Mouse (Mus musculus) thymus, adult 2 months (tissue): Measurements from ENCODE around the gene Pkp4. TPM values are rescaled to one million over a fixed set of nuclear protein-coding genes. Genes with fewer than 3 reads are reported as not detected.

Experiments used
- DNase-seq: peaks from one replicate; pipeline ENCODE4 v3.0.0; 2021
- H3K27ac ChIP-seq: fragments of 200-500 bp; 2 replicates; pipeline ENCODE4 v1.5.1; 2012; ENCODE audit warnings: low read length, control low read depth; ENCODE audit not compliant: control insufficient read depth, insufficient read depth
- H3K27me3 ChIP-seq: fragments of 200-500 bp; 2 replicates; pipeline ENCODE4 v1.6.1; 2012; ENCODE audit warnings: mild to moderate bottlenecking, low read length, moderate library complexity, mixed read lengths; ENCODE audit not compliant: control insufficient read depth, insufficient read depth
- H3K36me3 ChIP-seq: fragments of 200-500 bp; 2 replicates; pipeline ENCODE4 v1.6.1; 2012; ENCODE audit warnings: mild to moderate bottlenecking, low read length, moderate library complexity; ENCODE audit not compliant: control insufficient read depth, insufficient read depth
- H3K4me1 ChIP-seq: fragments of 200-500 bp; replicated peaks from 2 replicates; pipeline ENCODE4 v1.6.1; 2012; ENCODE audit warnings: low read length; ENCODE audit not compliant: control insufficient read depth, insufficient read depth
- H3K4me3 ChIP-seq: fragments of 200-500 bp; 2 replicates; pipeline ENCODE4 v1.5.1; 2012; ENCODE audit warnings: mild to moderate bottlenecking, low read length, control low read depth, moderate library complexity; ENCODE audit not compliant: control insufficient read depth, insufficient read depth
- CTCF ChIP-seq: fragments of 200-500 bp; IDR thresholded peaks from 2 replicates; pipeline ENCODE4 v1.5.1; 2012; ENCODE audit warnings: mild to moderate bottlenecking, control low read depth, low read length, moderate library complexity, borderline replicate concordance; ENCODE audit not compliant: control insufficient read depth, poor library complexity, insufficient read depth; ENCODE audit errors: extremely low read depth
- POLR2A ChIP-seq: fragments of 200-500 bp; IDR thresholded peaks from 2 replicates; pipeline ENCODE4 v1.6.1; 2012; ENCODE audit warnings: mild to moderate bottlenecking, low read length, control low read depth, moderate library complexity; ENCODE audit not compliant: control insufficient read depth, poor library complexity, insufficient read depth; ENCODE audit errors: extremely low read depth
- WGBS: fragments of 180-500 bp; shearing (Covaris S2); methylation state at CpG from one replicate; pipeline ENCODE4 v1.1.7; 2018; 5-methylcytosine and 5-hydroxymethylcytosine counted together
- polyA plus RNA-seq: library from polyadenylated mRNA; depleted of rRNA; stranded (reverse); fragments of >200 nt; gene quantifications from 2 replicates; pipeline ENCODE4 v1.2.3, GENCODE M21; 2012

Gene Pkp4
- polyA plus RNA-seq, 1 experiment: 40.8 TPM

- TF ChIP-seq POLR2A (no peak), CTCF (no peak)
- no peaks in the 10 kb centered on the region for H3K4me1 ChIP-seq
- H3K27me3 ChIP-seq: no peaks in the 10 kb centered on the region
- DNase-seq: no peak
- H3K4me3 ChIP-seq: no peak overlapping the region
- H3K27ac ChIP-seq: no peak overlapping the region
- no peaks in the 10 kb centered on the region for H3K36me3 ChIP-seq
- WGBS: 47% methylated on average over 3 of the region's 3 CpGs
Observed at GRCm38 (mm10) chr2:59203627-59204425, 43.2 kb downstream of the Pkp4 start.

- 96% methylated on average over 9 of the region's 9 CpGs for WGBS
- H3K27me3 ChIP-seq: no peaks in the 10 kb centered on the region
- no peak overlapping the region for H3K4me3 ChIP-seq
- TF ChIP-seq POLR2A (no peak), CTCF (no peak)
- H3K27ac ChIP-seq: no peak overlapping the region
- no peak for DNase-seq
- no peaks in the 10 kb centered on the region for H3K36me3 ChIP-seq
- H3K4me1 ChIP-seq: no peaks in the 10 kb centered on the region
Observed at GRCm38 (mm10) chr2:59205092-59205491, 44.4 kb downstream of the Pkp4 start.

GRCm38 (mm10) chr2:59206190-59206589 is 45.5 kb downstream of the Pkp4 start:
- WGBS: 99% methylated on average over 2 of the region's 2 CpGs
- Histone ChIP-seq H3K36me3 (no peaks in the 10 kb centered on the region), H3K4me3 (no peak overlapping the region), H3K4me1 (no peaks in the 10 kb centered on the region), H3K27me3 (no peaks in the 10 kb centered on the region), H3K27ac (no peak overlapping the region)
- DNase-seq: no peak
- no peak for TF ChIP-seq CTCF
- TF ChIP-seq POLR2A: no peak

- DNase-seq: no peak
- no peak overlapping the region for H3K4me3 ChIP-seq
- 63% methylated on average over 4 of the region's 4 CpGs for WGBS
- TF ChIP-seq CTCF (no peak), POLR2A (no peak)
- no peaks in the 10 kb centered on the region for H3K27me3 ChIP-seq
- H3K36me3 ChIP-seq: no peaks in the 10 kb centered on the region
- no peaks in the 10 kb centered on the region for H3K4me1 ChIP-seq
- no peak overlapping the region for H3K27ac ChIP-seq
Observed at GRCm38 (mm10) chr2:59207240-59207639, 46.6 kb downstream of the Pkp4 start.

DNA sequence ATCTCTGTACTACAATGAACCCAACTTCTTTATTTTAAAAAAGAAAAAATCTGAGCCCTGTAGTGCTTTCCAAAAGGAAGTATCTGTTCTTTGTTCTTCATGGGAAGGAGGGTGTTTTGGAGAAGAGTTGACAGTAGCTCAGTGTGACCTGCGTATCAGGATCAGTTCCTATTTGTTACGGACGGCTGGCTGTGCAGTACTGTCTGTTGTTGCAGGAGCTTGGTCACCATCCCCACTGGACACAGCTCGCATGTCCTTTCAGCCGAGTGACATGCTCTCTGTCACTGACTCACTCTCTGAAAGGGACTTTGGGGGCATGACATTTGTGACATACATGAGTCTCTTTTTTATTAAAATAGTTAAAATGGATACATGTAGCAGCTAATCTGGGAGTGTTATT is 47.1 kb downstream of the Pkp4 start:
- no peak for DNase-seq
- Histone ChIP-seq H3K27me3 (no peaks in the 10 kb centered on the region), H3K4me1 (no peaks in the 10 kb centered on the region), H3K4me3 (no peak overlapping the region), H3K27ac (no peak overlapping the region), H3K36me3 (no peaks in the 10 kb centered on the region)
- no peak for TF ChIP-seq CTCF
- no peak for TF ChIP-seq POLR2A
- 90% methylated on average over 5 of the region's 5 CpGs for WGBS

- Histone ChIP-seq H3K4me3 (no peak overlapping the region), H3K27ac (no peak overlapping the region), H3K4me1 (no peaks in the 10 kb centered on the region), H3K27me3 (no peaks in the 10 kb centered on the region), H3K36me3 (no peaks in the 10 kb centered on the region)
- no peak for DNase-seq
- WGBS: 95% methylated on average over 9 of the region's 9 CpGs
- TF ChIP-seq POLR2A: no peak
- TF ChIP-seq CTCF: no peak
Observed at GRCm38 (mm10) chr2:59208276-59208675, 47.6 kb downstream of the Pkp4 start.
